Mouse (Mus musculus) megakaryocyte, embryonic 14.5 days (primary cell): Measurements from ENCODE around the gene Slc25a28.

ENCODE experiments used
- FLI1 ChIP-seq: IDR thresholded peaks from 2 replicates; pipeline ENCODE4 v1.6.1; 2012; ENCODE audit warnings: low read length, inconsistent platforms, mixed read lengths
- GATA1 ChIP-seq: IDR thresholded peaks from 3 replicates; pipeline ENCODE4 v1.6.1; 2012; ENCODE audit warnings: mixed read lengths, low read length, inconsistent platforms, borderline replicate concordance

GRCm38 (mm10) chr19:43615074-43615445 is 59.6 kb downstream of the Slc25a28 start:
- TF ChIP-seq GATA1 (no peak), FLI1 (no peak)
